Mouse (Mus musculus) megakaryocyte, embryonic 14.5 days (primary cell): ENCODE data around the gene Krt36.

ENCODE experiments used
- FLI1 ChIP-seq: IDR thresholded peaks from 2 replicates; pipeline ENCODE4 v1.6.1; 2012; ENCODE audit warnings: low read length, inconsistent platforms, mixed read lengths
- GATA1 ChIP-seq: IDR thresholded peaks from 3 replicates; pipeline ENCODE4 v1.6.1; 2012; ENCODE audit warnings: mixed read lengths, low read length, inconsistent platforms, borderline replicate concordance

DNA sequence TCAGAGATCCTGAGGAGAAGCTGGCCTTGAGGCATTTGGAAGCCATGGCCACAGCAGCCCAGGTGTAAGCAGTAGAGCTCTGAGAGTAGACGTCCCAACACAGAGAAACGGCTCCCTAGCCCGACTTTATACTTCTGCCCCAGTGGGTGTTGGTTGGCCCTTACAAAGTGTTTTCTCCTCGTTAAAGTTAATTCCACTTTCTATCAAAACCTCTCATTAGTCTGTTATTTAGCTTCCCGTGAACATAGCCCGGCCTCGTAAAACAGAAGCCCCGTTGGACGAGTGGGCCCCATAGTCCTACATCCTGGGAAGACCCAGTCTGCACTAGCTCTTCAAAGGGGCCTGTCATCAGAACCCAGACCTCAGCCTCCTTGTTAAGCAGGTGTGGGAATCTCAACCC lies 9.3 kb downstream of the Krt36 start, which contains the start of gene Krt35:
- TF ChIP-seq GATA1 (no peak), FLI1 (no peak)
